Mouse (Mus musculus) liver, adult 2 months (tissue): ENCODE measurements around the gene Pim1. TPM values are rescaled to one million over a fixed set of nuclear protein-coding genes. Genes with fewer than 3 reads are reported as not detected.
A peak's percentile ranks its signal among the peaks of the same experiment; 100 is the strongest.

Experiments used
- DNase-seq: peaks from one replicate; pipeline ENCODE4 v3.0.0-alpha.2; 2011; ENCODE audit warnings: low read depth, low spot score; ENCODE audit errors: extremely low read depth
- H3K27ac ChIP-seq: fragments of 200-500 bp; replicated peaks from 2 replicates; pipeline ENCODE4 v1.5.1; 2012; ENCODE audit warnings: low read depth, mild to moderate bottlenecking, control low read depth, inconsistent platforms, low read length; ENCODE audit not compliant: insufficient read depth
- H3K27me3 ChIP-seq: fragments of 200-500 bp; 2 replicates; pipeline ENCODE4 v1.6.1; 2012; ENCODE audit warnings: mild to moderate bottlenecking, moderate library complexity, low read length, inconsistent platforms; ENCODE audit not compliant: control insufficient read depth, insufficient read depth
- H3K36me3 ChIP-seq: fragments of 200-500 bp; 2 replicates; pipeline ENCODE4 v1.6.1; 2012; ENCODE audit warnings: low read length, inconsistent platforms; ENCODE audit not compliant: control insufficient read depth, insufficient read depth
- H3K4me1 ChIP-seq: fragments of 200-500 bp; 2 replicates; pipeline ENCODE4 v1.6.1; 2011; ENCODE audit warnings: low read length; ENCODE audit not compliant: control insufficient read depth, insufficient read depth
- H3K4me3 ChIP-seq: fragments of 200-500 bp; 2 replicates; pipeline ENCODE4 v1.5.1; 2011; ENCODE audit warnings: low read depth, mild to moderate bottlenecking, control low read depth, low read length, moderate library complexity; ENCODE audit not compliant: insufficient read depth
- H3K79me2 ChIP-seq: fragments of 200-500 bp; 2 replicates; pipeline ENCODE4 v1.6.1; 2012; ENCODE audit warnings: inconsistent platforms, mild to moderate bottlenecking, low read length, moderate library complexity; ENCODE audit not compliant: control insufficient read depth, insufficient read depth
- H3K9ac ChIP-seq: fragments of 200-500 bp; 2 replicates; pipeline ENCODE4 v1.6.1; 2012; ENCODE audit warnings: low read depth, mild to moderate bottlenecking, control low read depth, inconsistent platforms, low read length
- CTCF ChIP-seq: fragments of 200-500 bp; IDR thresholded peaks from 2 replicates; pipeline ENCODE4 v1.5.1; 2011; ENCODE audit warnings: low read depth, low read length, control low read depth
- POLR2A ChIP-seq: fragments of 200-500 bp; IDR thresholded peaks from 2 replicates; pipeline ENCODE4 v1.6.1; 2011; ENCODE audit warnings: low read length, control low read depth; ENCODE audit not compliant: insufficient read depth; ENCODE audit errors: extremely low read depth
- WGBS: fragments of 180-500 bp; shearing (Covaris S2); methylation state at CpG from one replicate; pipeline ENCODE4 v1.1.7; 2018; 5-methylcytosine and 5-hydroxymethylcytosine counted together
- polyA plus RNA-seq: library from polyadenylated mRNA; depleted of rRNA; stranded (reverse); fragments of >200 nt; gene quantifications from 2 replicates; pipeline ENCODE4 v1.2.3, GENCODE M21; 2012
- total RNA-seq: library from RNA; depleted of rRNA; stranded (reverse); fragments of >200 nt; gene quantifications from 2 replicates; pipeline ENCODE4 v1.2.3, GENCODE M21; 2014

The Pim1 gene
- total and polyA plus RNA-seq, 2 experiments = 9.5 to 16.0 TPM

DNA sequence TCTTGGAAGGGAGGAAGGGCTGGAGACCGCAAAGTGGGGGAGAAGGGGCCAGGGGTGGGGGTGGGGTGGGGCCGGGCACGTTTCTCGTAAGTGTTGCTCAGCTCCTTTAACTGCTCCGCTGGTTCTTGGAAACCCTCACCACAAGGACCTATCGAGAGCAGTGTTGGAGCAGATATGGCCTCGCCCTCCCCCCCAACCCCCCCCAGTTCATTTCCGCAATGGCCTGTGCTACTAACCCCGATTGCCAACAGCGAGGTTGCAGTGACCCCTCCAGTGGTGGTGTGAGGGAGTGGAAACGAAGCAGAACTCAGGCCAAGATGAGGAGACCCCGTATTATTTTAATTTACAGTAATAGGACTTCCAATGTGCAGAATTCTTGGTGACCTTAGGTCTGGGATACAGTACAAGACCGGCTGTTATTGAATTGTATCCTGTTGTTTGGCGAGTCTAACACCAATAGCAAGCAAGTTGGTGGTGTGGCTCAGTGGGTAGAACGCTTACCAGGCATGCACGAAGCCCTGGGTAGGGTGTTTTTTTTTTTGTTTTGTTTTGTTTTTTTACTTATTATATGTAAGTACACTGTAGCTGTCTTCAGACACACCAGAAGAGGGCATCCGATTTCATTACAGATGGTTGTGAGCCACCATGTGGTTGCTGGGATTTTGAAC, 10.4 kb downstream of the Pim1 start:
- no peak for TF ChIP-seq POLR2A
- 0 out of 2 replicates have a peak, but pooled peaks have one; percentile 16 for TF ChIP-seq CTCF
- Histone ChIP-seq H3K27ac (no peak overlapping the region), H3K4me1 (peaks cover 5% of the 10 kb centered on the region; the same call in 1 of the 2 replicates), H3K79me2 (no peaks in the 10 kb centered on the region), H3K36me3 (no peaks in the 10 kb centered on the region), H3K27me3 (no peaks in the 10 kb centered on the region), H3K4me3 (no peak overlapping the region), H3K9ac (no peak overlapping the region)
- WGBS = 85% methylated on average over 17 of the region's 17 CpGs
- no peak for DNase-seq

- Histone ChIP-seq H3K4me1 (peaks cover 5% of the 10 kb centered on the region; the same call in 1 of the 2 replicates), H3K27me3 (no peaks in the 10 kb centered on the region), H3K27ac (no peak overlapping the region), H3K9ac (no peak overlapping the region), H3K4me3 (no peak overlapping the region), H3K36me3 (no peaks in the 10 kb centered on the region), H3K79me2 (no peaks in the 10 kb centered on the region)
- TF ChIP-seq CTCF = no peak
- no peak for TF ChIP-seq POLR2A
- DNase-seq = no peak
- 79% methylated on average over 7 of the region's 7 CpGs for WGBS
Observed at GRCm38 (mm10) chr17:29502005-29502668, 11.6 kb downstream of the Pim1 start.

DNA sequence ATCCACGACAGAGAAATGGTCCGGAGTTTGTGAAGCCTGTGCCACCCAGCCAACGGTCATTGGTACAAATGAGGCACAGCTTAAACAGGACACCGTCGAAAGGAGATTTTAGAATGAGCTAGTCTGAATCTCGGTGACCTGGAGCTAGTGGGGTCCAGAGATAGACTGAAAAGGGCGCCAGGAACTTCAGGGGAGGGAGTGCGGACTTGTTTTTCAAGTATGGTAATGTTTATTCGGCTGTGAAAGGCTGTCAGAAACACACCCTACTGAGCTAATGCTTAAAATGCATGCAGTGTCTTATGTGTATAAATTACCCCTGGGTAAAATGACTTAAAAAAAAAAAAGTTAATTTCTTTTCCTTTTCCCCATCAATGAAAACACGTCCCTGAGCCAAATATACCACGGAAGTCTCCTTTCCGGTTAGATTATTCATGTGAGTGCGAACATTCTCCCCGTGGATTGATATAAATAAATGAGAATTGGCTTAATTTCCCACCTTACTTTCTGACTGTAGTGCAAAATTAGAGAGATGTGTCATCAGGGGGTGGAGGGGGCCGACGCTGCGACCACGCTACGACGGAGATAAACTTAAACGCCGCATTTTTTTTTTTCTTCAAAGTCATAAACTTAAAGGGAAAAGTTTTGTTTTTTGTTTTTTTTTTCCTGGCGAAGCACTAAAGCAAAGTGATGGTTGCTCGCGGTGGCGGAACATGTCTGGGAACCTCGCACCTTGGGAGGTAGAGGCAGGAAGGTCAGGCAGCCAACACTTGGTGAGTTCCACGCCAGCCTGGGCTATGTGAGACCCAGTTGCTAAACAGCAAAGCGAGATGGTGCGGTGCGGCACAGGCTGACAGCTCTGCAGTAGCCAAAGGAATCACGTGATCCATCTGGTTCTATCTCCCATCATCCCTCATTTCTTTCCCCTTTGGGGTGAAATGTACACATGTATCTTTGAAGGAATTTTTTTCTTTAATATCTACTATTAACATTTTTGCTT, 12.4 kb downstream of the Pim1 start:
- Histone ChIP-seq H3K4me1 (peaks cover 5% of the 10 kb centered on the region; the same call in 1 of the 2 replicates), H3K4me3 (peak overlapping the region; percentile 9; the same call in 1 of the 2 replicates)

GRCm38 (mm10) chr17:29503700-29504099, 13.1 kb downstream of the Pim1 start:
- Histone ChIP-seq H3K4me1 (peaks cover 5% of the 10 kb centered on the region; the same call in 1 of the 2 replicates), H3K4me3 (no peak overlapping the region), H3K27ac (no peak overlapping the region), H3K9ac (no peak overlapping the region), H3K27me3 (no peaks in the 10 kb centered on the region), H3K36me3 (no peaks in the 10 kb centered on the region), H3K79me2 (no peaks in the 10 kb centered on the region)
- DNase-seq = no peak
- TF ChIP-seq POLR2A = no peak
- TF ChIP-seq CTCF = peak; percentile 33
- 92% methylated on average over 5 of the region's 5 CpGs for WGBS

More for the DNA sequence above, 12.4 kb downstream of the Pim1 start:
- Histone ChIP-seq H3K9ac (peak overlapping the region; percentile 9; the same call in 1 of the 2 replicates), H3K27ac (no peak overlapping the region), H3K27me3 (no peaks in the 10 kb centered on the region), H3K36me3 (no peaks in the 10 kb centered on the region), H3K79me2 (no peaks in the 10 kb centered on the region)
- no peak for DNase-seq
- TF ChIP-seq POLR2A (no peak), CTCF (no peak)
- WGBS = 49% methylated on average over 32 of the region's 32 CpGs

GRCm38 (mm10) chr17:29508927-29509608, 18.5 kb downstream of the Pim1 start:
- 58% methylated on average over 12 of the region's 12 CpGs for WGBS
- Histone ChIP-seq H3K4me3 (no peak overlapping the region), H3K4me1 (peaks cover 5% of the 10 kb centered on the region; the same call in 1 of the 2 replicates), H3K79me2 (no peaks in the 10 kb centered on the region), H3K9ac (no peak overlapping the region), H3K36me3 (no peaks in the 10 kb centered on the region), H3K27ac (no peak overlapping the region), H3K27me3 (no peaks in the 10 kb centered on the region)
- peak; percentile 42 for DNase-seq
- no peak for TF ChIP-seq CTCF
- no peak for TF ChIP-seq POLR2A
